Mouse (Mus musculus): ENCODE data around the gene Mpzl3. TPM values are rescaled to one million over a fixed set of nuclear protein-coding genes. Genes with fewer than 3 reads are reported as not detected.

Mpzl3 gene
- polyA plus RNA-seq, 1 experiment from 2014 or later = 13.9 TPM

- Histone ChIP-seq H3K4me2 (no peak overlapping the region), H3K4me3 (no peak overlapping the region), H3K9me3 (no peaks in the 10 kb centered on the region), H3K27ac (no peak overlapping the region), H3K36me3 (no peaks in the 10 kb centered on the region), H3K9ac (no peak overlapping the region), H3K4me1 (peaks cover 3% of the 10 kb centered on the region), H3K27me3 (peaks cover 4% of the 10 kb centered on the region; the same call in 1 of the 2 replicates)
- WGBS = 31% methylated on average over 4 of the region's 4 CpGs
- ATAC-seq (ENCODE audit: insufficient number of reproducible peaks, low FRiP score, low TSS enrichment, low read depth) = no peak
These were observed 6.5 kb upstream of the Mpzl3 start for GRCm38 (mm10) chr9:45048511-45048910.

GRCm38 (mm10) chr9:45049731-45050130 is 5.3 kb upstream of the Mpzl3 start:
- no peaks in the 10 kb centered on the region for H3K4me1 ChIP-seq
- no peaks in the 10 kb centered on the region for H3K27me3 ChIP-seq
- no peak overlapping the region for H3K27ac ChIP-seq
- H3K4me3 ChIP-seq = no peak overlapping the region
- H3K4me2 ChIP-seq = no peak overlapping the region
- ATAC-seq (ENCODE audit: insufficient number of reproducible peaks, low FRiP score, low TSS enrichment, low read depth) = no peak
- H3K9ac ChIP-seq = no peak overlapping the region
- no peaks in the 10 kb centered on the region for H3K36me3 ChIP-seq
- WGBS = 87% methylated on average over 1 of the region's 1 CpGs
- H3K9me3 ChIP-seq = no peaks in the 10 kb centered on the region

- Histone ChIP-seq H3K9ac (no peak overlapping the region), H3K4me2 (no peak overlapping the region), H3K27ac (no peak overlapping the region), H3K4me1 (no peaks in the 10 kb centered on the region), H3K9me3 (no peaks in the 10 kb centered on the region), H3K4me3 (no peak overlapping the region), H3K36me3 (no peaks in the 10 kb centered on the region), H3K27me3 (no peaks in the 10 kb centered on the region)
- no peak for ATAC-seq (ENCODE audit: insufficient number of reproducible peaks, low FRiP score, low TSS enrichment, low read depth)
- WGBS = 87% methylated on average over 2 of the region's 2 CpGs
These were observed 4.7 kb upstream of the Mpzl3 start for GRCm38 (mm10) chr9:45050301-45050700.

- Histone ChIP-seq H3K9me3 (no peaks in the 10 kb centered on the region), H3K36me3 (no peaks in the 10 kb centered on the region), H3K4me1 (no peaks in the 10 kb centered on the region), H3K4me3 (no peak overlapping the region), H3K27me3 (no peaks in the 10 kb centered on the region; the same call in 1 of the 2 replicates), H3K4me2 (no peak overlapping the region), H3K9ac (no peak overlapping the region), H3K27ac (no peak overlapping the region)
- WGBS = 19% methylated on average over 5 of the region's 5 CpGs
- no peak for ATAC-seq (ENCODE audit: insufficient number of reproducible peaks, low FRiP score, low TSS enrichment, low read depth)
These were observed 3.4 kb downstream of the Mpzl3 start for GRCm38 (mm10) chr9:45058304-45058940.

- H3K9me3 ChIP-seq = no peaks in the 10 kb centered on the region
- H3K27ac ChIP-seq = no peak overlapping the region; the same call in 1 of the 2 replicates
- no peaks in the 10 kb centered on the region; the same call in 1 of the 2 replicates for H3K27me3 ChIP-seq
- no peaks in the 10 kb centered on the region for H3K4me1 ChIP-seq
- no peak overlapping the region for H3K4me3 ChIP-seq
- H3K9ac ChIP-seq = no peak overlapping the region
- no peak for ATAC-seq (ENCODE audit: insufficient number of reproducible peaks, low FRiP score, low TSS enrichment, low read depth)
- no peak overlapping the region for H3K4me2 ChIP-seq
- H3K36me3 ChIP-seq = no peaks in the 10 kb centered on the region
- 37% methylated on average over 7 of the region's 7 CpGs for WGBS
These were observed 5.2 kb downstream of the Mpzl3 start for GRCm38 (mm10) chr9:45060151-45060550.

- Histone ChIP-seq H3K9me3 (no peaks in the 10 kb centered on the region), H3K27ac (no peak overlapping the region), H3K4me2 (no peak overlapping the region), H3K4me1 (no peaks in the 10 kb centered on the region), H3K36me3 (no peaks in the 10 kb centered on the region), H3K4me3 (no peak overlapping the region), H3K27me3 (no peaks in the 10 kb centered on the region), H3K9ac (no peak overlapping the region)
- WGBS = 46% methylated on average over 3 of the region's 3 CpGs
- ATAC-seq (ENCODE audit: insufficient number of reproducible peaks, low FRiP score, low TSS enrichment, low read depth) = no peak
These were observed 7.7 kb downstream of the Mpzl3 start for GRCm38 (mm10) chr9:45062677-45063076.

- Histone ChIP-seq H3K4me2 (no peak overlapping the region), H3K27me3 (no peaks in the 10 kb centered on the region), H3K9ac (no peak overlapping the region), H3K36me3 (no peaks in the 10 kb centered on the region), H3K4me3 (no peak overlapping the region), H3K27ac (no peak overlapping the region), H3K4me1 (no peaks in the 10 kb centered on the region), H3K9me3 (no peaks in the 10 kb centered on the region)
- ATAC-seq (ENCODE audit: insufficient number of reproducible peaks, low FRiP score, low TSS enrichment, low read depth) = no peak
- WGBS = 80% methylated on average over 6 of the region's 6 CpGs
These were observed 9.4 kb downstream of the Mpzl3 start for GRCm38 (mm10) chr9:45064421-45064820.

GRCm38 (mm10) chr9:45066735-45067134 is 11.7 kb downstream of the Mpzl3 start:
- no peak for ATAC-seq (ENCODE audit: insufficient number of reproducible peaks, low FRiP score, low TSS enrichment, low read depth)
- WGBS = 79% methylated on average over 4 of the region's 4 CpGs
- Histone ChIP-seq H3K9me3 (no peaks in the 10 kb centered on the region), H3K27ac (no peak overlapping the region), H3K4me1 (no peaks in the 10 kb centered on the region), H3K27me3 (no peaks in the 10 kb centered on the region), H3K4me2 (no peak overlapping the region), H3K4me3 (no peak overlapping the region), H3K9ac (no peak overlapping the region), H3K36me3 (no peaks in the 10 kb centered on the region)

- WGBS = 49% methylated on average over 3 of the region's 3 CpGs
- H3K9ac ChIP-seq = no peak overlapping the region
- H3K36me3 ChIP-seq = no peaks in the 10 kb centered on the region
- no peaks in the 10 kb centered on the region for H3K4me1 ChIP-seq
- H3K9me3 ChIP-seq = no peaks in the 10 kb centered on the region
- no peak overlapping the region for H3K27ac ChIP-seq
- ATAC-seq (ENCODE audit: insufficient number of reproducible peaks, low FRiP score, low TSS enrichment, low read depth) = no peak
- H3K4me3 ChIP-seq = no peak overlapping the region
- H3K27me3 ChIP-seq = no peaks in the 10 kb centered on the region
- no peak overlapping the region for H3K4me2 ChIP-seq
These were observed 16.8 kb downstream of the Mpzl3 start for GRCm38 (mm10) chr9:45071800-45072199.

GRCm38 (mm10) chr9:45077859-45078258 is 22.9 kb downstream of the Mpzl3 start:
- ATAC-seq (ENCODE audit: insufficient number of reproducible peaks, low FRiP score, low TSS enrichment, low read depth) = no peak
- H3K4me3 ChIP-seq = no peak overlapping the region
- no peaks in the 10 kb centered on the region for H3K27me3 ChIP-seq
- 63% methylated on average over 3 of the region's 3 CpGs for WGBS
- H3K9ac ChIP-seq = no peak overlapping the region
- no peak overlapping the region for H3K4me2 ChIP-seq
- H3K27ac ChIP-seq = no peak overlapping the region
- H3K4me1 ChIP-seq = no peaks in the 10 kb centered on the region
- H3K9me3 ChIP-seq = no peaks in the 10 kb centered on the region
- H3K36me3 ChIP-seq = no peaks in the 10 kb centered on the region

GRCm38 (mm10) chr9:45079011-45079410 is 24.0 kb downstream of the Mpzl3 start, which contains the start of gene Jaml:
Jaml (plus strand) TSS chr9:45079183.
- H3K36me3 ChIP-seq = no peaks in the 10 kb centered on the region
- ATAC-seq (ENCODE audit: insufficient number of reproducible peaks, low FRiP score, low TSS enrichment, low read depth) = no peak
- 86% methylated on average over 5 of the region's 5 CpGs for WGBS
- H3K9me3 ChIP-seq = no peaks in the 10 kb centered on the region
- H3K4me1 ChIP-seq = no peaks in the 10 kb centered on the region
- no peak within 1 kb of the TSS; the same call in 1 of the 2 replicates for H3K9ac ChIP-seq
- H3K4me3 ChIP-seq = no peak within 1 kb of the TSS
- H3K27ac ChIP-seq = no peak within 1 kb of the TSS
- no peak within 1 kb of the TSS for H3K4me2 ChIP-seq
- H3K27me3 ChIP-seq = no peaks in the 10 kb centered on the region

- no peak overlapping the region for H3K4me3 ChIP-seq
- 88% methylated on average over 3 of the region's 3 CpGs for WGBS
- no peaks in the 10 kb centered on the region for H3K9me3 ChIP-seq
- no peak overlapping the region for H3K27ac ChIP-seq
- H3K4me1 ChIP-seq = no peaks in the 10 kb centered on the region
- no peaks in the 10 kb centered on the region for H3K36me3 ChIP-seq
- H3K4me2 ChIP-seq = no peak overlapping the region
- H3K9ac ChIP-seq = no peak overlapping the region
- no peak for ATAC-seq (ENCODE audit: insufficient number of reproducible peaks, low FRiP score, low TSS enrichment, low read depth)
- H3K27me3 ChIP-seq = no peaks in the 10 kb centered on the region; the same call in 1 of the 2 replicates
These were observed 28.1 kb downstream of the Mpzl3 start for GRCm38 (mm10) chr9:45083132-45083531.

- no peak overlapping the region for H3K9ac ChIP-seq
- no peaks in the 10 kb centered on the region for H3K4me1 ChIP-seq
- H3K4me3 ChIP-seq = no peak overlapping the region
- H3K36me3 ChIP-seq = no peaks in the 10 kb centered on the region
- no peak for ATAC-seq (ENCODE audit: insufficient number of reproducible peaks, low FRiP score, low TSS enrichment, low read depth)
- no peaks in the 10 kb centered on the region for H3K9me3 ChIP-seq
- no peaks in the 10 kb centered on the region; the same call in 1 of the 2 replicates for H3K27me3 ChIP-seq
- H3K4me2 ChIP-seq = no peak overlapping the region
- H3K27ac ChIP-seq = no peak overlapping the region
- 63% methylated on average over 5 of the region's 5 CpGs for WGBS
These were observed 29.6 kb downstream of the Mpzl3 start for GRCm38 (mm10) chr9:45084556-45084955.
